Mouse (Mus musculus) intestine, embryonic 15.5 days (tissue): Measurements from ENCODE around the gene Enthd1. TPM values are rescaled to one million over a fixed set of nuclear protein-coding genes. Genes with fewer than 3 reads are reported as not detected.

Experiments used
- ATAC-seq: fragments of 200-750 bp; cut with Nextera tagmentation; 2 replicates; pipeline ENCODE4 v1.8.0; 2017; ENCODE audit warnings: moderate TSS enrichment, moderate library complexity
- H3K27ac ChIP-seq: fragments of 300-500 bp; sonication (generic); 2 replicates; pipeline ENCODE4 v1.5.1; 2015; ENCODE audit warnings: mild to moderate bottlenecking, inconsistent platforms
- H3K27me3 ChIP-seq: fragments of 300-500 bp; sonication (generic); replicated peaks from 2 replicates; pipeline ENCODE4 v1.6.1; 2015; ENCODE audit warnings: inconsistent platforms
- H3K36me3 ChIP-seq: fragments of 300-500 bp; sonication (generic); 2 replicates; pipeline ENCODE4 v1.6.1; 2015; ENCODE audit warnings: inconsistent platforms
- H3K4me1 ChIP-seq: fragments of 300-500 bp; sonication (generic); replicated peaks from 2 replicates; pipeline ENCODE4 v1.6.1; 2015; ENCODE audit warnings: inconsistent platforms
- H3K4me2 ChIP-seq: fragments of 300-500 bp; sonication (generic); replicated peaks from 2 replicates; pipeline ENCODE4 v1.6.1; 2015; ENCODE audit warnings: mild to moderate bottlenecking, inconsistent platforms
- H3K4me3 ChIP-seq: fragments of 300-500 bp; sonication (generic); replicated peaks from 2 replicates; pipeline ENCODE4 v1.5.1; 2015; ENCODE audit warnings: inconsistent platforms
- H3K9ac ChIP-seq: fragments of 300-500 bp; sonication (generic); 2 replicates; pipeline ENCODE4 v1.6.1; 2015; ENCODE audit warnings: inconsistent platforms
- H3K9me3 ChIP-seq: fragments of 300-500 bp; sonication (generic); 2 replicates; pipeline ENCODE4 v1.6.1; 2016; ENCODE audit warnings: inconsistent platforms
- WGBS: fragments of 180-500 bp; shearing (Covaris S2); methylation state at CpG from one replicate; pipeline ENCODE4 v1.1.7; 2015; 5-methylcytosine and 5-hydroxymethylcytosine counted together
- polyA plus RNA-seq: library from polyadenylated mRNA; unstranded; fragments of >200 nt; fragmentation: Nextera tagmentation; extraction: Ambion mirVana; gene quantifications from 2 replicates; pipeline ENCODE4 v1.2.1, GENCODE M21; 2015

The Enthd1 gene
- polyA plus RNA-seq, 1 experiment from 2014 or later, result not detected

- no peak overlapping the region for H3K9ac ChIP-seq
- 67% methylated on average over 7 of the region's 7 CpGs for WGBS
These were observed 6.7 kb upstream of the Enthd1 start for GRCm38 (mm10) chr15:80571611-80572010.

DNA sequence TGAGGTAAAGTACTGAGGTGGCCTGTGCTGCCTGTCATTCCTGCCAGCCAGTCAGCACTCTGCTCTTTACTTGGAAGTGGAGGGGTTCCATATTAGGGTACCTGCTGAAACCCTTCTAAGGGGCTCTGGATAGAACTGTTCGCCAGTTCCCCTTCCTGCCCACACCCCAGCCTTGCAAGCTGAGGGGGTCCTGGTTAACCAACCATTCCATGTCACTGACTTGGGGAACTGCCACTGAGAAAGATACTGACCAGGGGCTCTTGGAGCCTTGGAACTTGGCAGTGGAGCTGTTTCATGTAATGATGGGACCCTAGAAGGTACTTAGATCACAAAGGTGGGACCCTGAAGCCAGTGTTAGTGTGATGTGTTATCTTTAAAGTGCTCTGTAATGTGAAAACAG, 5.3 kb upstream of the Enthd1 start:
- Histone ChIP-seq H3K36me3 (no peaks in the 10 kb centered on the region), H3K27me3 (no peaks in the 10 kb centered on the region), H3K9me3 (no peaks in the 10 kb centered on the region), H3K27ac (no peak overlapping the region), H3K9ac (no peak overlapping the region), H3K4me3 (no peak overlapping the region), H3K4me2 (no peak overlapping the region), H3K4me1 (no peaks in the 10 kb centered on the region)
- WGBS, result 96% methylated on average over 1 of the region's 1 CpGs
- no peak for ATAC-seq

More at GRCm38 (mm10) chr15:80571611-80572010, 6.7 kb upstream of the Enthd1 start:
- Histone ChIP-seq H3K9me3 (no peaks in the 10 kb centered on the region), H3K36me3 (no peaks in the 10 kb centered on the region), H3K4me1 (no peaks in the 10 kb centered on the region), H3K27me3 (0 out of 2 replicates have a peak, but pooled peaks cover under 1% of the 10 kb centered on the region), H3K4me2 (no peak overlapping the region), H3K4me3 (no peak overlapping the region), H3K27ac (no peak overlapping the region)
- no peak for ATAC-seq

DNA sequence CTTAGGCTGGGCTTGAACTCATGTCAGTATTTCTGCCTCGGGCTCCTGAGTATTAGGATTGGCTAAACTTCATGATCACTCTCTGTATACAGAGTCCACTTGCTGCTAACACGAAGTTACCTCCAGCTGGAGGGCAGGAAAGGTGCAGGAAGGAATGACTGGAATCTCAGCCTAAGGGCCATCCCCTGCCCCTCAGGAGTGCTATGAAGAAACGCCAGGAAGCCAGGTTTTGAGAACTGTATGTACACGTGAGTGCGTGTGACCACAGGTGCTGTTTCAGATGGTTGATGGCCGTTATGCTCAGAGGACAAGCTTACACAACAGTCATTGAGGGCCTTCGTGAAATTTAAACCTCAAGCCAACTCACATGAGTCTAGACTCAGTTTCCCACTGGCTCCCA, 4.2 kb upstream of the Enthd1 start:
- H3K9me3 ChIP-seq, result no peaks in the 10 kb centered on the region
- H3K4me1 ChIP-seq, result no peaks in the 10 kb centered on the region
- H3K9ac ChIP-seq, result no peak overlapping the region
- H3K4me2 ChIP-seq, result no peak overlapping the region
- H3K27ac ChIP-seq, result no peak overlapping the region
- no peak for ATAC-seq
- no peaks in the 10 kb centered on the region for H3K36me3 ChIP-seq
- 65% methylated on average over 7 of the region's 7 CpGs for WGBS
- H3K27me3 ChIP-seq, result no peaks in the 10 kb centered on the region
- no peak overlapping the region for H3K4me3 ChIP-seq

DNA sequence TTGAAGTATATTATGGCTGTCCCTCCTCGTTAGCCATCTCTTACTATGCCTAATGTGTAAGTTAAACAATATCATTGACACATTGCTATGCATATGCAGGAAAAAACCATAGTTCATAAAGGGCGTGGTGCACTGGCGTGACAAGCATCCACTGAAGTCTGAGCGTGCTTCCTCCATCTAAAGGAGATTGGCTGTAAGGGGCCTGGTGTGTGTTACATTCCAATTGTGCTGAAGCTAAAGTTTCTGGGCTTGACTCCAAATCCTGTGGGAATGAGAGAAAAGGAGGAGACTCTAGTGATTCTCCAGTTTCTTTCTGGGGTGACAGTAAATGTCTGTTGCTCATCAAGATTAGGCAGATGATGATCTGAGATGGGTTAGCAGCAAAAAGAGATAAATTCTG, 2.8 kb upstream of the Enthd1 start:
- Histone ChIP-seq H3K4me3 (no peak overlapping the region), H3K9ac (no peak overlapping the region), H3K36me3 (no peaks in the 10 kb centered on the region), H3K4me1 (no peaks in the 10 kb centered on the region), H3K27me3 (no peaks in the 10 kb centered on the region), H3K4me2 (no peak overlapping the region), H3K27ac (no peak overlapping the region), H3K9me3 (no peaks in the 10 kb centered on the region)
- WGBS, result 48% methylated on average over 4 of the region's 4 CpGs
- ATAC-seq, result no peak

- Histone ChIP-seq H3K27ac (no peak overlapping the region), H3K27me3 (no peaks in the 10 kb centered on the region), H3K9me3 (no peaks in the 10 kb centered on the region), H3K4me2 (no peak overlapping the region), H3K4me3 (no peak overlapping the region), H3K36me3 (no peaks in the 10 kb centered on the region), H3K9ac (no peak overlapping the region), H3K4me1 (no peaks in the 10 kb centered on the region)
- ATAC-seq, result no peak
- WGBS, result 69% methylated on average over 3 of the region's 3 CpGs
These were observed 2.2 kb upstream of the Enthd1 start for GRCm38 (mm10) chr15:80567139-80567538.

GRCm38 (mm10) chr15:80566696-80567095, 1.7 kb upstream of the Enthd1 start:
- Histone ChIP-seq H3K9ac (no peak overlapping the region), H3K4me1 (no peaks in the 10 kb centered on the region), H3K27me3 (no peaks in the 10 kb centered on the region), H3K27ac (no peak overlapping the region), H3K4me2 (no peak overlapping the region), H3K36me3 (no peaks in the 10 kb centered on the region), H3K9me3 (no peaks in the 10 kb centered on the region), H3K4me3 (no peak overlapping the region)
- ATAC-seq, result no peak
- WGBS, result 87% methylated on average over 6 of the region's 6 CpGs

- Histone ChIP-seq H3K4me2 (no peak overlapping the region), H3K4me1 (no peaks in the 10 kb centered on the region), H3K27me3 (no peaks in the 10 kb centered on the region), H3K36me3 (no peaks in the 10 kb centered on the region), H3K9me3 (no peaks in the 10 kb centered on the region), H3K27ac (no peak overlapping the region), H3K4me3 (no peak overlapping the region), H3K9ac (no peak overlapping the region)
- no peak for ATAC-seq
- WGBS, result 87% methylated on average over 6 of the region's 6 CpGs
These were observed 1.2 kb downstream of the Enthd1 start for GRCm38 (mm10) chr15:80563634-80564208.

DNA sequence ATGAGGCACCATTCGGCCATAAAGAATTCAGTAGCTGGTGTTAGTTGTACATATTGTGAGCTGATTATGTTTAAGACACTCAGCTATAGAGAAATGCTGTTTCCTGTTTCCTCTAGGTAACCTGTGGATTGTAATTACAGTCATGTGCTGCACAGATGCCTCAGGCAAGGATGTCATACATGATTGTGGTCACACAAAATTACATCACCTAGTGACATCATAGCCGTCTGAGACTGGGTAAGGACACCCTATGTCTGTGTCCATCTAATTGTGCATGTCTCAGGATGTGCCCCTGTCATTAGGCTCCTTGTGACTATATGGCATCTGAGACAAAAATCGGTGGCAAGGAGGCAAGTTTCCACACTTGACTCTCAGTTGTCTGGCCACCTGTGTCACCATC, 2.5 kb downstream of the Enthd1 start:
- Histone ChIP-seq H3K4me2 (no peak overlapping the region), H3K4me3 (no peak overlapping the region), H3K27me3 (no peaks in the 10 kb centered on the region), H3K27ac (no peak overlapping the region), H3K4me1 (no peaks in the 10 kb centered on the region), H3K36me3 (no peaks in the 10 kb centered on the region), H3K9ac (no peak overlapping the region), H3K9me3 (no peaks in the 10 kb centered on the region)
- 77% methylated on average over 3 of the region's 3 CpGs for WGBS
- ATAC-seq, result no peak

DNA sequence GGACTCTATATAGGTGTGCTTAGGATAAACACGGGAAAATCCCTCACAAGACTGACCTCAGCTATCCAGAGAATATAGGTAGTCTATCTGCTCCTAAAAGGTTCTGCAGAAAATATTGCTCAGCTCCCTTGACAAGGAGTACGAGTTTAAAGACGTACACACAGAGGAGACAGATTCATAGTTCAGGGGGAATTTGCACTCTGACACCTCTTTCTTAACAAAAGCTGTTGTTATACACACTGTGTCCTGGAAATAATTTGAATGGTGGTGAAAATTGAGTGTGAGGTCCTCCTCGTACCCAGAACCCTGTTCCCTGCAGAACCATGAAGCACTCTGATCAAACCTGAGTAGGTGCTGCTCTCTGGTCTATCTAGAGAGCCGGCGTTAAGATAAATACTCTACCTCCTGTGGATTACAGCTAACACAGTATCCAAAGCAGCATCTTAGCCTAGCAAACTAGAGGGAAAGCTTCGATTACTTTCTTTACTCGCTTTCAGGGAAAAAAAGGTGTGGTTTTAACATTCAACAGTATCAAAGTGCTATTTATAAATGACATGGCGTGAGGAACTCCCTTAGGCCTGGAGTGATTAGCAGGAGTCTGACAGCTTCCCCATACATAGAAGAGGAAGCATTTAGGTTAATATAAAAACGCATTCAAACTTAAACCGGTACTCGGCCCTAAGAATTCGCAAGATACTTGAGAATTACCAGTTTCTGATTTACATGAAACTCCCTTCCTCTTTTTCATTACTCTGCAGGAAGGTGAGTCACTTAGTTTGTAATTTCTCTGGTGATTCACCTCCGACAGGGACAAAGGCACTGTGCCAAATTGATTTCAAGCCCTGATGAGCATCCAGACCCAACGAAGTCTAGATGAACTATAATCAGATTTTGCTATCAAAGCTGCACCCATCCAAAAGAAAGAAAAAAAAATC, 4.0 kb downstream of the Enthd1 start:
- Histone ChIP-seq H3K4me3 (no peak overlapping the region), H3K9me3 (no peaks in the 10 kb centered on the region), H3K9ac (no peak overlapping the region), H3K36me3 (no peaks in the 10 kb centered on the region), H3K4me2 (no peak overlapping the region), H3K27me3 (no peaks in the 10 kb centered on the region), H3K4me1 (no peaks in the 10 kb centered on the region), H3K27ac (no peak overlapping the region)
- ATAC-seq, result no peak
- 58% methylated on average over 15 of the region's 15 CpGs for WGBS

DNA sequence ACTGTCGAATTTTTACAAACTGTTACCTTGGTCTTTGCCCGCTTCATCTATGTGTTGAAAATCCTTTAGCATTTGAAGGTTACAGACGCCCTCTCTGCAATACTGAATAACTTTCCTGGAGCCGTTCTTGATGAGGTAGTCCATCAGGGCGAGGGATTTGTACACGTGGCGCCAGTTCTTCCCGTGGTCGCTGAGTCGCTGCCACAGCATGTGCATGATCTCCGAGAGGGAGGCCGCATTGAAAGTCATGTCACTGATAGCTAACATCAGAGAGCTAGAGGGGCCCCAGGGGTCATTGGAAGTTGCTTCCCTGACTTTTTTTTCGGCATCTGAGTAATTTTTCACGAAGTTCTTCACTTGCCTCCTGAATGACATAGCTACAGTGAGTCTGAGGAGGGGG, 5.0 kb downstream of the Enthd1 start:
- H3K9me3 ChIP-seq, result no peaks in the 10 kb centered on the region
- 52% methylated on average over 14 of the region's 14 CpGs for WGBS
- H3K4me3 ChIP-seq, result no peak overlapping the region
- H3K27ac ChIP-seq, result no peak overlapping the region
- no peaks in the 10 kb centered on the region for H3K27me3 ChIP-seq
- H3K36me3 ChIP-seq, result no peaks in the 10 kb centered on the region
- no peak overlapping the region for H3K4me2 ChIP-seq
- no peak overlapping the region for H3K9ac ChIP-seq
- ATAC-seq, result no peak
- no peaks in the 10 kb centered on the region for H3K4me1 ChIP-seq

GRCm38 (mm10) chr15:80559534-80559933, 5.4 kb downstream of the Enthd1 start:
- no peak for ATAC-seq
- Histone ChIP-seq H3K9me3 (no peaks in the 10 kb centered on the region), H3K27me3 (no peaks in the 10 kb centered on the region), H3K36me3 (no peaks in the 10 kb centered on the region), H3K4me1 (no peaks in the 10 kb centered on the region), H3K9ac (no peak overlapping the region), H3K4me2 (no peak overlapping the region), H3K4me3 (no peak overlapping the region), H3K27ac (no peak overlapping the region)
- 40% methylated on average over 12 of the region's 12 CpGs for WGBS

DNA sequence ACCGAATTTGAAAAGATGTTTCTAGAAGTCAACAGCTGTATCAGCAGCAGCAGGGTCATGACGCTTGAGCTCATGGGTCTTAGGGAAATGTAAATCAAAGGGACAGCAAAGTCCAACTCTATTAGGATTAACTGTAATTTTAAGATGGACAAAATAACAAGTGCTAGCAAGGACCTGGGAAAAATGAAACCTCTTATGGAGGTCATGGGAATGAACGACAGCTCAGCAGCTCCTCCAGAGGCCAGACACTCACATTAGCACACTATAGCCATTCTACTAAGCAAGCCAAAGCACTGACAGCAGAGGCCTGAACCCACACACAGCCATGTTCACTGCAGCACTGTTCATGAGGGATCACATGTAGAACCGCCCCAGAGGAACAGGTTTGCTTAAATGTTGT, 7.2 kb downstream of the Enthd1 start:
- Histone ChIP-seq H3K9me3 (no peaks in the 10 kb centered on the region), H3K4me3 (no peak overlapping the region), H3K27me3 (no peaks in the 10 kb centered on the region), H3K4me1 (no peaks in the 10 kb centered on the region), H3K9ac (no peak overlapping the region), H3K4me2 (no peak overlapping the region), H3K27ac (no peak overlapping the region), H3K36me3 (no peaks in the 10 kb centered on the region)
- ATAC-seq, result no peak
- WGBS, result 73% methylated on average over 4 of the region's 4 CpGs

GRCm38 (mm10) chr15:80556021-80556420, 8.9 kb downstream of the Enthd1 start:
- Histone ChIP-seq H3K9me3 (no peaks in the 10 kb centered on the region), H3K27ac (no peak overlapping the region), H3K36me3 (no peaks in the 10 kb centered on the region), H3K9ac (no peak overlapping the region), H3K4me3 (no peak overlapping the region), H3K27me3 (no peaks in the 10 kb centered on the region), H3K4me1 (no peaks in the 10 kb centered on the region), H3K4me2 (no peak overlapping the region)
- 59% methylated on average over 2 of the region's 2 CpGs for WGBS
- ATAC-seq, result no peak
